Mouse (Mus musculus): ENCODE data around the gene Tnr. TPM values are rescaled to one million over a fixed set of nuclear protein-coding genes. Genes with fewer than 3 reads are reported as not detected.

Gene Tnr
- polyA plus RNA-seq, 1 experiment from 2014 or later = not detected

GRCm38 (mm10) chr1:159657856-159658542 lies 134.4 kb downstream of the Tnr start:
- whole genome bisulfite sequencing = 22% methylated on average over 11 of the region's 11 CpGs
- H3K27me3 ChIP-seq (ENCODE audit: control insufficient read depth, insufficient read depth, low read length) = no peaks in the 10 kb centered on the region
- H3K27ac ChIP-seq (replicated peaks; ENCODE audit: low read depth, low read length) = 0 out of 2 replicates have a peak overlapping the region, but pooled peaks have one; percentile 14
- DNase-seq (ENCODE audit: low spot score) (peak; percentile 60), ATAC-seq (ENCODE audit: insufficient number of reproducible peaks, low FRiP score, low TSS enrichment, low read depth) (peak; percentile 54; the same call in 1 of the 2 replicates)
- H3K9me3 ChIP-seq (ENCODE audit: control insufficient read depth, low read length) = no peaks in the 10 kb centered on the region
- no peak overlapping the region for H3K4me3 ChIP-seq (ENCODE audit: low read depth, low read length)
- peak overlapping the region; percentile 25; the same call in 1 of the 2 replicates for H3K4me2 ChIP-seq (ENCODE audit: low read depth, severe bottlenecking)
- no peaks in the 10 kb centered on the region for H3K36me3 ChIP-seq (ENCODE audit: control insufficient read depth, insufficient read depth, low read length)
- H3K4me1 ChIP-seq (ENCODE audit: control insufficient read depth, insufficient read depth, low read length) = peaks cover 13% of the 10 kb centered on the region
- H3K9ac ChIP-seq (ENCODE audit: low read length) = no peak overlapping the region

GRCm38 (mm10) chr1:159660620-159661501 lies 137.3 kb downstream of the Tnr start:
- 65% methylated on average over 6 of the region's 6 CpGs for WGBS
- peaks cover 13% of the 10 kb centered on the region for H3K4me1 ChIP-seq (ENCODE audit: control insufficient read depth, insufficient read depth, low read length)
- no peak overlapping the region for H3K4me3 ChIP-seq (ENCODE audit: low read depth, low read length)
- H3K27ac ChIP-seq (replicated peaks; ENCODE audit: low read depth, low read length) = no peak overlapping the region
- H3K9me3 ChIP-seq (ENCODE audit: control insufficient read depth, low read length) = no peaks in the 10 kb centered on the region
- no peak overlapping the region for H3K4me2 ChIP-seq (ENCODE audit: low read depth, severe bottlenecking)
- no peaks in the 10 kb centered on the region for H3K27me3 ChIP-seq (ENCODE audit: control insufficient read depth, insufficient read depth, low read length)
- DNase-seq (ENCODE audit: low spot score) = no peak
- no peak for ATAC-seq (ENCODE audit: insufficient number of reproducible peaks, low FRiP score, low TSS enrichment, low read depth)
- H3K36me3 ChIP-seq (ENCODE audit: control insufficient read depth, insufficient read depth, low read length) = no peaks in the 10 kb centered on the region
- no peak overlapping the region for H3K9ac ChIP-seq (ENCODE audit: low read length)

- H3K4me3 ChIP-seq (ENCODE audit: low read depth, low read length) = no peak overlapping the region
- no peaks in the 10 kb centered on the region for H3K9me3 ChIP-seq (ENCODE audit: control insufficient read depth, low read length)
- no peaks in the 10 kb centered on the region for H3K36me3 ChIP-seq (ENCODE audit: control insufficient read depth, insufficient read depth, low read length)
- H3K27me3 ChIP-seq (ENCODE audit: control insufficient read depth, insufficient read depth, low read length) = no peaks in the 10 kb centered on the region
- DNase-seq (ENCODE audit: low spot score) = no peak
- WGBS = 89% methylated on average over 3 of the region's 3 CpGs
- no peak overlapping the region for H3K9ac ChIP-seq (ENCODE audit: low read length)
- ATAC-seq (ENCODE audit: insufficient number of reproducible peaks, low FRiP score, low TSS enrichment, low read depth) = no peak
- H3K27ac ChIP-seq (replicated peaks; ENCODE audit: low read depth, low read length) = no peak overlapping the region
- no peak overlapping the region for H3K4me2 ChIP-seq (ENCODE audit: low read depth, severe bottlenecking)
- no peaks in the 10 kb centered on the region for H3K4me1 ChIP-seq (ENCODE audit: control insufficient read depth, insufficient read depth, low read length)
Measured at GRCm38 (mm10) chr1:159664496-159664895, 140.9 kb downstream of the Tnr start.

GRCm38 (mm10) chr1:159664945-159665344 lies 141.4 kb downstream of the Tnr start:
- H3K9me3 ChIP-seq (ENCODE audit: control insufficient read depth, low read length) = no peaks in the 10 kb centered on the region
- DNase-seq (ENCODE audit: low spot score) = no peak
- no peak overlapping the region for H3K4me2 ChIP-seq (ENCODE audit: low read depth, severe bottlenecking)
- no peak overlapping the region for H3K4me3 ChIP-seq (ENCODE audit: low read depth, low read length)
- no peaks in the 10 kb centered on the region for H3K4me1 ChIP-seq (ENCODE audit: control insufficient read depth, insufficient read depth, low read length)
- whole genome bisulfite sequencing = 87% methylated on average over 4 of the region's 4 CpGs
- H3K27ac ChIP-seq (replicated peaks; ENCODE audit: low read depth, low read length) = no peak overlapping the region
- ATAC-seq (ENCODE audit: insufficient number of reproducible peaks, low FRiP score, low TSS enrichment, low read depth) = no peak
- no peaks in the 10 kb centered on the region for H3K36me3 ChIP-seq (ENCODE audit: control insufficient read depth, insufficient read depth, low read length)
- no peaks in the 10 kb centered on the region for H3K27me3 ChIP-seq (ENCODE audit: control insufficient read depth, insufficient read depth, low read length)
- no peak overlapping the region for H3K9ac ChIP-seq (ENCODE audit: low read length)

- ATAC-seq (ENCODE audit: insufficient number of reproducible peaks, low FRiP score, low TSS enrichment, low read depth) (no peak), DNase-seq (ENCODE audit: low spot score) (no peak)
- Histone ChIP-seq H3K4me1 (ENCODE audit: control insufficient read depth, insufficient read depth, low read length) (no peaks in the 10 kb centered on the region), H3K27me3 (ENCODE audit: control insufficient read depth, insufficient read depth, low read length) (no peaks in the 10 kb centered on the region), H3K27ac (replicated peaks; ENCODE audit: low read depth, low read length) (no peak overlapping the region), H3K4me2 (ENCODE audit: low read depth, severe bottlenecking) (no peak overlapping the region), H3K4me3 (ENCODE audit: low read depth, low read length) (no peak overlapping the region), H3K36me3 (ENCODE audit: control insufficient read depth, insufficient read depth, low read length) (no peaks in the 10 kb centered on the region), H3K9me3 (ENCODE audit: control insufficient read depth, low read length) (no peaks in the 10 kb centered on the region), H3K9ac (ENCODE audit: low read length) (no peak overlapping the region)
- 72% methylated on average over 16 of the region's 16 CpGs for WGBS
Measured at GRCm38 (mm10) chr1:159670629-159671150, 147.1 kb downstream of the Tnr start.

- DNase-seq (ENCODE audit: low spot score) (no peak), ATAC-seq (ENCODE audit: insufficient number of reproducible peaks, low FRiP score, low TSS enrichment, low read depth) (no peak)
- Histone ChIP-seq H3K36me3 (ENCODE audit: control insufficient read depth, insufficient read depth, low read length) (no peaks in the 10 kb centered on the region), H3K27ac (replicated peaks; ENCODE audit: low read depth, low read length) (no peak overlapping the region), H3K27me3 (ENCODE audit: control insufficient read depth, insufficient read depth, low read length) (no peaks in the 10 kb centered on the region), H3K9ac (ENCODE audit: low read length) (no peak overlapping the region), H3K4me2 (ENCODE audit: low read depth, severe bottlenecking) (no peak overlapping the region), H3K4me1 (ENCODE audit: control insufficient read depth, insufficient read depth, low read length) (no peaks in the 10 kb centered on the region), H3K4me3 (ENCODE audit: low read depth, low read length) (no peak overlapping the region), H3K9me3 (ENCODE audit: control insufficient read depth, low read length) (no peaks in the 10 kb centered on the region)
- 87% methylated on average over 8 of the region's 8 CpGs for WGBS
Measured at GRCm38 (mm10) chr1:159671181-159671580, 147.6 kb downstream of the Tnr start.

- WGBS = 67% methylated on average over 1 of the region's 1 CpGs
- no peaks in the 10 kb centered on the region for H3K27me3 ChIP-seq (ENCODE audit: control insufficient read depth, insufficient read depth, low read length)
- H3K9ac ChIP-seq (ENCODE audit: low read length) = no peak overlapping the region
- no peaks in the 10 kb centered on the region for H3K9me3 ChIP-seq (ENCODE audit: control insufficient read depth, low read length)
- no peaks in the 10 kb centered on the region for H3K4me1 ChIP-seq (ENCODE audit: control insufficient read depth, insufficient read depth, low read length)
- H3K4me2 ChIP-seq (ENCODE audit: low read depth, severe bottlenecking) = no peak overlapping the region
- H3K36me3 ChIP-seq (ENCODE audit: control insufficient read depth, insufficient read depth, low read length) = no peaks in the 10 kb centered on the region
- H3K27ac ChIP-seq (replicated peaks; ENCODE audit: low read depth, low read length) = no peak overlapping the region
- ATAC-seq (ENCODE audit: insufficient number of reproducible peaks, low FRiP score, low TSS enrichment, low read depth) (no peak), DNase-seq (ENCODE audit: low spot score) (no peak)
- no peak overlapping the region for H3K4me3 ChIP-seq (ENCODE audit: low read depth, low read length)
Measured at GRCm38 (mm10) chr1:159674240-159674639, 150.7 kb downstream of the Tnr start.

- Histone ChIP-seq H3K4me2 (ENCODE audit: low read depth, severe bottlenecking) (no peak overlapping the region), H3K4me3 (ENCODE audit: low read depth, low read length) (no peak overlapping the region), H3K27ac (replicated peaks; ENCODE audit: low read depth, low read length) (no peak overlapping the region), H3K9me3 (ENCODE audit: control insufficient read depth, low read length) (no peaks in the 10 kb centered on the region), H3K9ac (ENCODE audit: low read length) (no peak overlapping the region), H3K27me3 (ENCODE audit: control insufficient read depth, insufficient read depth, low read length) (no peaks in the 10 kb centered on the region), H3K36me3 (ENCODE audit: control insufficient read depth, insufficient read depth, low read length) (no peaks in the 10 kb centered on the region), H3K4me1 (ENCODE audit: control insufficient read depth, insufficient read depth, low read length) (no peaks in the 10 kb centered on the region)
- DNase-seq (ENCODE audit: low spot score) (no peak), ATAC-seq (ENCODE audit: insufficient number of reproducible peaks, low FRiP score, low TSS enrichment, low read depth) (no peak)
- WGBS = 68% methylated on average over 4 of the region's 4 CpGs
Measured at GRCm38 (mm10) chr1:159675472-159675871, 151.9 kb downstream of the Tnr start.

Measured in limb, embryonic 11.5 days (tissue).